Mouse (Mus musculus) Muller cell, postnatal 12 days (primary cell): ENCODE data around the gene Grxcr1.
A peak's percentile ranks its signal among the peaks of the same experiment; 100 is the strongest.

Experiments
- DNase-seq: peaks from one replicate; pipeline ENCODE4 v3.0.0-alpha.2; 2015; ENCODE audit errors: inconsistent ontology term

Gene Grxcr1

DNA sequence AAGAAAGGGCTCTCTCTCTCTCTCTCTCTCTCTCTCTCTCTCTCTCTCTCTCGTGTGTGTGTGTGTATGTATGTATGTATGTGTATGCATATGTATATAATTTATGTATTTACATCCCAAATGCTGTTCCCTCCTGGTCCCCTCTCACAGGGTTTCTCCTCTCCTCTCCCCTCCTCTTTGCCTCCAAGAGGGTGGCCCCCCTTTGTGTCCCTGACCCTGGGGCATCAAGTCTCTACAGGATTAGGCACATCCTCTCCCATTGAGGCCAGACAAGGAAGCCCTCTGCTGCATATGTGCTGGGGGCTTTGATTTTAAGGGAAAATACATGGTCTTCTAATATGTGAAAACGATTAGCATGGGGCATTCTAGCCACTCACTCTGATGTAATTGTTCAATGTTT lies 61.5 kb downstream of the Grxcr1 start:
- DNase-seq: no peak

DNA sequence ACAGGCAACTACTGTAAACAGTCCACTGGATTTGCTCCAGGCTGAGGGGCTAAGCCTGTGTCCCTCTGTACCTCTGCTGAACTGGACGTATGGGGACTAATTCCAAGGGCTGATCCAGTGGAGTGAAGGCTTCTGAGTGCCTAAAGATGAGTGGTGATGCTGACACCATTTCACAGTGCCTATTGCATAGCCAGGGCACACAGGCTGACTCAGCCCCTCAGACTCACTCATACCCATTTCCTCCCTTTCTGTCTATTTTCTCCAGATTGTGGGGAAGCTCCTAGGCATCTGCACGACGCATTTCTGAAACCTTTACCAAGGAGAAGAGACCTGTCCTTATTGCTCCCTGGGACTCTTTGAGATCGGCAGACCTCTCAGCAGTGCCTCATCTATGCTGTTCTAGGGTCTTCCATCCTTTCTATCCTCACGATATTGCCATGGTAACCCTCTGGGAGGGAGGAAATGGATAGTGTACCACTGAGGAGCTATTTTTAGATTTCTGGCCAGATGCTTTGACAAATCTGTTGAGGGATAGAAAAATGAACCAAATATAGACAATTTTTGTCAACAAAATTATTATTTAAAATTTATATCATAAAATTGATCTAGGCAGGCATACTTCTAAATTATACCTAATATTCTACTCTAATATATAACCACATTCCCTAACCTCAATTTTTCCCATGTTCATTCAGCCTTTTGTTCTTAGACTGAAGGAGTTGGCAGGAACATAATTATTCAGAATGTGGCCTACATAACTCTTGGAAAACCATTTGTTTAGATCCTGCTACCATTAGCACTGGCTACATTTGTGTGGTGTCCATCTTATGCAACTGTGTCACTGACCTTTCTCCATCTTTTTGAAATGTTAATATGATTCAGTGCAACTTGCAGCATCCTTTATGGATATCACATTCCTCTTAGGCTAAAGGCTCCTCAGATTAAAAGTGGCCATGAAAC lies 66.3 kb downstream of the Grxcr1 start:
- peak; percentile 83 for DNase-seq

DNA sequence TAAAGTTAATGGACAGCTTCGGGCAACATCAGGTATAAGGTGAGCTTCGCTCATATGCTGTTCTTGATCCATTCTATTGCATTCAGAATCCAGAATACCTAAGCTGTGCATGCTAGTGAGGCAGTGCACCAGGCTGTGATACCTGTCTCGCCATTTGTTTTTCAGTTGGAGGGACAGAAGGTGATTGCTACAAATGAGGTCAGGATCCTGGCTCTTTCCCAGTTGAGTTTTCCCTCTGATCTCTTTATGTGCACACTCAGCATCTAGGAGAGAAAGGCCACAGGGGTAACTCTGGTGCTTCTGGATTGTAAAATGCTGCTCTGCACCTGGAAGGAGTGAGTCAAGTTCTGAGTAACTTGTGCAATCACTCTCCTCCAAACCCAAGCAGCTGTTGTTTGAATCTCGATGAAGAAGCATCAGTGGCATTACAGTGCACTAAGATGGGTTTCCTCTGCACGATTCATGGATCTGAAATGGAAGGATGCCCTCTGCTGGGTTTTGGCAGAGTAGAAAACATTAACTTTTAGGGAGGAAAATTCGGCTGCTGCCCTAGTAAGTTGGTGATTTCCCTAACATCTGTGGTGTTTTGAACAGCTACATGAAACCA lies 80.9 kb downstream of the Grxcr1 start:
- peak; percentile 22 for DNase-seq

DNA sequence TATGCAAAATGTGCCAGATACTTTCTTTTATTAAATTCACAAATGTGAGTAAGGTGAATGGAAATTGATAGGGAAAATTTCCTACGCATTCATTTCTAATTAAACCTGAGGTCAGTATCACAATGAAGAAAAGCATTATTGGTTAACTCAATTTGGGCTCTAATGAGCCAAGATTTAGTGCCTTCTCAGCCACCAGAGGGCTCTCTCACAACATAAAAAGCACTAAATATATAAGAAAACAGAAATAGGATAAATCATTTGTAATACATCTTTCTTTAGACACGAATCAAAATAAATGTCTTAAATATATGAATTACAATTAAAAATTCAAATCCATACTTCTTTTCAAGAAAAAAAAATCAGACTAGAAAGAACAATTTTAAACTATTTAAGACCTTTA lies 89.2 kb downstream of the Grxcr1 start:
- DNase-seq: peak; percentile 22

DNA sequence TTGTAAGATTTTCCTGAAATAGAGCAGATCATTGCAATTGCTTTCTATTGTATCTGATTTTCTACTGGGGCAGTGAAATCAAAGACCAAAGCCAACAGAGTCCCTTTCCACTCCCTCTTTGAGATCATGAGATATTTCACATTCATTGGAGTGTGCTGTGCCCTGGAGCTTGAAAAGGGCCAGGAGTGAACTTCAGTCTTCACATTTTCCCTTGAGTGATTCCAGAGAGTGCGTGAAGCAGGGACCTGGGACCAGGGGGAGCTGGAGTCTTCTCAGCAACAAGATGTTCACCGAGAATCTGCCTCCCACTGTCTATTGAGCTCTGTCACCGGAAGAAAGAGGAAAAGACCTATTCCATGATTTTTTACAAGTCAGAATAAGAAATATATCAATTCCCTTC lies 91.2 kb downstream of the Grxcr1 start:
- no peak for DNase-seq

DNA sequence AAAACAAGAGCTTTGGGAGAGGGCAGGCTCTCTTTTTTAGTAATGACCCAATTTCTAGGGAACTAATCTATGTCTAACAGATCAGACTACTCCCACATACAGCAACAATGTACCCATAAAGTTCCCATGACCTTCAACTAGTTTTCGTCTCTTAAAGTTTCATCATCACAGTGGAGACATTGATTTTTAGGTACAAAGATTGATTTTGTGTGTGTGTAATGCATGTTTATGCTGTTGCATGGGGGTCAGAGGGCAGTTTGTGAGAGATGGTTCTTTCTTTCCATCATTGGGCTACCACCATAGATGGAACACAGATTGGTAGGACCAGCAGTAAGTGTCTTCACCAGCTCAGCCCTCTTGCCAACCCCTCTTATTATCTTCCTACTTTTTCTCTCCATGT lies 93.8 kb downstream of the Grxcr1 start:
- DNase-seq: no peak

DNA sequence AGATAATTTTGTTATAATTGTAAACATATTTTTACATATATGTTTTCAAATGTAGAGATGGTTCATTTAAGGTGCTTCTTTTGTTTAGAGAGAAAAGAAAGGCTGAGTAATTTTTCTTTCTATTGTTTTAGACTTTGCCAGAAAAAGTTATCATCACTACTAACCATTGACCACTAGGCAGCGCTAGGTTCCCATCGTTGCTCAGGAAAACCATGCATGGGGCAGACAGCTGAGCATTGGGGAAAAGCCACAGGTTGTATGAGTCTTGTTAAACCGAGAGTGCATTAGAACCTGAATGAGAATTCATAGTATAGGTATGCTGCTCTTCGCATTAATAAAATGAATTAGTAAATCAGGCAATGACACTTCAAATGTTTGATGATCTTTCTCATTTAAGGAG lies 96.8 kb downstream of the Grxcr1 start:
- DNase-seq: no peak

DNA sequence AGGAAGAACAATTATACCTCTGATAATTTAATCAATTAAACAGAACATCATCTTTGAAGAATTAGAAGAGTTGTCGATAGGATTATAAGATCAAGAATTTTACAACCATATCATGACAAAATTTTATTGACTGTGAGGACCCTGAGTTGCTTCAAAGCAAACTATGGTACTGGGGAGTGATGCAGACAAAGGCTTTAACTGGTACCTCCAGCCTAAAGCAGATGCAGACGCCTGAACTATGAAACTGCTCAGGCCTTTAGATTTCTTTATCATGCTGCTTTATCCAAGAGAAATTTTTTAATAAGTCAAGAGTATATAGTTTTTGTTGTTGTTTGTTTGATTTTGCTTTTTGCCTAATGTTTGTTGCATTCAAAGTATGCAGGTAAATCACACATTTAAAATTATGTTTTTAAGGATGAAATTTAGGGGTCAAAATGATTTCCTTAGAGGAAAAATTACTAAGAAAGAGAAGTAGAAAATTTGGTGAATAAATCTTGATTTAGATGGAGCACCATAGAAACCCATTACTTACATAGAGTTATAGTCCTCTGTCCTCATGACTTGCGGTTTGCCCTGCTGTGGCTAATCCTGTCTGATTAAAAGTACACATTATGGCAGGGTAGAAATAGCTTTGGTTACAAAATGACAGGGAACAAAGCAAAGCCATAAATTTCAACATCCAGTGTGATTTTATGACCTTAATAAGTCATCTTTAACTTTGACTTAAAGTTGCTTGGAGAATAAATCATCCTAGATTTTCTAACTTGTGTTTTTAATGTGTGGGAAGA lies 97.4 kb downstream of the Grxcr1 start:
- no peak for DNase-seq

DNA sequence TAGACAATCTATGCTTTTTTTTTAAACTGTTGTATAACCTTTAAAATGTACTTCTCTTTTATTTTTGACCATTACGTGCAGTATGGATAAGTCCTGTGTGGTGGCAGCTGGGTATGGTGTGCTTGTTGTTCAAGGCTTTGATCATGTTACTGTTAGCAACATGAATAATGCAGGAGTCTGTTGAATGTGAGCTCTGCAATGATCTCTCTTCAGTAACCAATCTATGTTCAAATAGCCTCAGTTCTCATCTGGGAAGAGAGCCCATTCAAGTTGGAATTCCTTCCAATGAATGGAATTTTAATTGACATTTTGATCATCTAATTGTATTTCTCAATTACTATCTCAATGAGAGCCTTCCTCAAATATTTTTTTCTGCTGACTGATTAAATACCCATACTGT lies 115.2 kb downstream of the Grxcr1 start:
- DNase-seq: peak; percentile 92

DNA sequence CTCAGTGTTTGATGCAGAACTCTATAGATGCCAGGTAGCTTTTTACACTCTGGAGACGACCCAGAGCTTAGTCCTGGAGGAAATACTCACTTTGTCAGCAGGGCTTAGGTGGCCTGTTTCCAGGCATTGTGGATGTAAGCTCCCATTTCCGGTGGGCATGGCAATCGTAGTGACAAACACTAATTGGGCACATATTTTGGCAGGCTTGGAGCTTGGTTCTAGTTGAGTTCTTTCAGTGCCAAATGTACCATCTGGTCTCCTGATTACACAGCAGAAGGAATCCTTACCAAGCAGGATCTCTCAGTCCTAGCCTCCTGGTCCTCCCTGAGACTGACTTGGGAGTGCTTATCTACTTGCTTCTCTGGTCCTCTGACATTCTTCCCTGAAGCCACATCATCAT lies 118.3 kb downstream of the Grxcr1 start:
- DNase-seq: peak; percentile 92

DNA sequence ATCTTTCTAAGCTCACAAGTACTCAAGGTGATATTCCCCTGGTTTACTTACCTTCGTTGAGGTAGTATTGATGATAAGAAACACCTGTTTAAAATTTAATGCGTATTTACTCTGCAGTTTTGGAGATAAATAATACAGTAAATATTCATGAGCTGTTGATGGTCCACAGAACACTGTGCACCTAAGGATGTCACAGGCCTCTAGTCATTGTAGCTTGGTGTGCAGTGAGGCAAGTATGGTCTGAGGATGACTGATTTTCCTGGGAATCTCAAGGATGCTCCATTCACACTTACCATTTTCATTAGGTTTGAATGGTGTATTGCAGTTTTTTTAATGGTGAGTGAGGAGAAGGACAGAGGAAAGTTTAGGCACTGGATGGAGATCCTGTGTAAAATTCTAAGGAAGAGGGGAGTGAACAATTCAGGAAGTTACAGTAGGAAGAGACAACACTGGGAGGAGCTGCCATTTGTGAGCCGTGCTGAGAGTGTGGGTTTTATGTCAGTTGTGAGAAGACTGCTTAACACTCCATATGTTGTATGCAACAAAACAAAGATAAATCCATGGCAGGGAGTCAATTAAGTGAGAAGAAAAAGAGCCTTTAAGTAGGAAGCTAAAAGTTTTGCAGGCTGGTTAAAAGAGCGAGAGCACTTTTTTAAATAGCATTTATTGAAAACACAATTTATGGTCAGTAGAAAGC lies 118.9 kb downstream of the Grxcr1 start:
- no peak for DNase-seq

DNA sequence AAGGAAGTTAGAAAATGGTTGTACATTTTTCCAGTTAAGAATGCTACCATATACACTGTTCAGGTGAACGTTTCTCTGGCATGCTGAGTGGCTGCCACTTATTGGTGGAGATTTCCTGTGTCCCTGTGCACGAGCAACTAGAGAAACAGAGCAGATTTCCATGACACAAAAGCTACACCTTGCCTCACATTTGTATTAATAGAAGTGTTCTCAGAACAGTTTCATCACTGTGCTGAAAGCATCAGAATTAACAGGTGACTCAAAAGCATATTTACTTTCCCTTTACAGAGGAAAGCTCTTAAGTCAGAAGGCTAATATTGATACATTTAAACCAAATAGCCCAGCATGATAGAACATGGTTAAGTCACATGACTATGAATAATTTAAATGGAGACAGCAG lies 130.9 kb downstream of the Grxcr1 start:
- DNase-seq: no peak

DNA sequence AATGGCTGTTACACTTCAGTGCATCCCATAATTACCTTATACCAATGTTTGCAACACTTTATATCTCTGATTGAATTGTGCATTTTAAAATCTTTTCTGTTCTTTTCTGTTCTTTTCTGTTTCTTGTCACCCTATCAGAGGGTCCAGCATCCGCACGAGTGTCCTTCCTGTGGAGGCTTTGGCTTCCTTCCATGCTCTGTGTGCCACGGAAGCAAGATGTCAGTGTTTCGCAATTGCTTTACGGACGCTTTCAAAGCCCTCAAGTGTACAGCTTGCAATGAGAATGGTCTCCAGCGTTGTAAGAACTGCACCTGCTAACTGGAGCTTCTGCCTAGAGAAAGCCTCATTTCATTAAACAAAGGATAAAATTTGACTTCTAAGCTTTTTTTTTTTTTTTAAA lies 134.3 kb downstream of the Grxcr1 start:
- no peak for DNase-seq
